Mouse (Mus musculus) liver, adult 2 months (tissue): ENCODE measurements around the gene Btnl4.
"Not testable (repeated sequence)": the region's sequence is repeated elsewhere in the genome, so short reads cannot be mapped to it uniquely, and the experiment has no call there.

ENCODE experiments used
- CTCF ChIP-seq: fragments of 200-500 bp; IDR thresholded peaks from 2 replicates; pipeline ENCODE4 v1.5.1; 2011; ENCODE audit warnings: low read depth, low read length, control low read depth
- POLR2A ChIP-seq: fragments of 200-500 bp; IDR thresholded peaks from 2 replicates; pipeline ENCODE4 v1.6.1; 2011; ENCODE audit warnings: low read length, control low read depth; ENCODE audit not compliant: insufficient read depth; ENCODE audit errors: extremely low read depth

GRCm38 (mm10) chr17:34465906-34466305 lies 11.2 kb downstream of the Btnl4 start:
- TF ChIP-seq POLR2A, CTCF: not testable (repeated sequence)
